Mouse (Mus musculus) testis, adult 2 months (tissue): Measurements from ENCODE around the gene Gm13271. TPM values are rescaled to one million over a fixed set of nuclear protein-coding genes. Genes with fewer than 3 reads are reported as not detected.
A peak's percentile ranks its signal among the peaks of the same experiment; 100 is the strongest.
"Not testable (repeated sequence)": the region's sequence is repeated elsewhere in the genome, so short reads cannot be mapped to it uniquely, and the experiment has no call there.

ENCODE experiments used
- H3K27ac ChIP-seq: fragments of 200-500 bp; 2 replicates; pipeline ENCODE4 v1.5.1; 2012; ENCODE audit warnings: low read depth, low read length; ENCODE audit not compliant: control insufficient read depth, insufficient read depth
- H3K27me3 ChIP-seq: fragments of 200-500 bp; 2 replicates; pipeline ENCODE4 v1.6.1; 2012; ENCODE audit warnings: mild to moderate bottlenecking, low read length, moderate library complexity; ENCODE audit not compliant: control insufficient read depth, insufficient read depth
- H3K36me3 ChIP-seq: fragments of 200-500 bp; 2 replicates; pipeline ENCODE4 v1.6.1; 2012; ENCODE audit warnings: mild to moderate bottlenecking, low read length; ENCODE audit not compliant: control insufficient read depth, insufficient read depth
- H3K4me1 ChIP-seq: fragments of 200-500 bp; 2 replicates; pipeline ENCODE4 v1.6.1; 2012; ENCODE audit warnings: low read length; ENCODE audit not compliant: control insufficient read depth, insufficient read depth
- H3K4me3 ChIP-seq: fragments of 200-500 bp; 2 replicates; pipeline ENCODE4 v1.5.1; 2012; ENCODE audit warnings: low read depth, mild to moderate bottlenecking, low read length, moderate library complexity, mixed read lengths; ENCODE audit not compliant: control insufficient read depth
- CTCF ChIP-seq: fragments of 200-500 bp; IDR thresholded peaks from 2 replicates; pipeline ENCODE4 v1.5.1; 2012; ENCODE audit warnings: low read depth, mild to moderate bottlenecking, inconsistent platforms, low read length, moderate library complexity; ENCODE audit not compliant: control insufficient read depth, insufficient read depth, insufficient replicate concordance
- polyA plus RNA-seq: library from polyadenylated mRNA; depleted of rRNA; stranded (reverse); fragments of >200 nt; gene quantifications from 2 replicates; pipeline ENCODE4 v1.2.3, GENCODE M21; 2012

The Gm13271 gene
- polyA plus RNA-seq, 1 experiment = not detected

GRCm38 (mm10) chr4:88779550-88779949, 24.9 kb downstream of the Gm13271 start, which contains the start of gene Gm13272:
Gm13272 (plus strand) TSS chr4:88779850.
- not testable (repeated sequence) for H3K4me1 ChIP-seq, H3K27me3 ChIP-seq, H3K36me3 ChIP-seq, H3K27ac ChIP-seq, H3K4me3 ChIP-seq

GRCm38 (mm10) chr4:88780320-88780719, 25.7 kb downstream of the Gm13271 start:
- not testable (repeated sequence) for H3K27ac ChIP-seq, H3K36me3 ChIP-seq, H3K4me1 ChIP-seq, H3K27me3 ChIP-seq, H3K4me3 ChIP-seq

GRCm38 (mm10) chr4:88781831-88782230, 27.2 kb downstream of the Gm13271 start, which contains the start of gene Ifnz:
Ifnz (plus strand) TSS chr4:88782131.
- not testable (repeated sequence) for H3K4me1 ChIP-seq, H3K4me3 ChIP-seq, H3K36me3 ChIP-seq, H3K27ac ChIP-seq, H3K27me3 ChIP-seq

GRCm38 (mm10) chr4:88782335-88782734, 27.7 kb downstream of the Gm13271 start:
- not testable (repeated sequence) for H3K36me3 ChIP-seq, H3K4me1 ChIP-seq, H3K27me3 ChIP-seq, H3K27ac ChIP-seq, H3K4me3 ChIP-seq

- H3K36me3 ChIP-seq, H3K4me3 ChIP-seq, H3K27ac ChIP-seq: not testable (repeated sequence)
These were observed 30.7 kb downstream of the Gm13271 start, which contains the start of gene Gm13276 for GRCm38 (mm10) chr4:88785409-88785808. Gm13276 (plus strand) TSS chr4:88785709.

GRCm38 (mm10) chr4:88788402-88788801, 33.7 kb downstream of the Gm13271 start, which contains the start of gene Gm13277:
Gm13277 (plus strand) TSS chr4:88788632.
- TF ChIP-seq CTCF = peak; percentile 27; the same call in 1 of the 2 replicates
- H3K36me3 ChIP-seq, H3K27me3 ChIP-seq, H3K4me1 ChIP-seq, H3K4me3 ChIP-seq, H3K27ac ChIP-seq: not testable (repeated sequence)

More at GRCm38 (mm10) chr4:88785409-88785808, 30.7 kb downstream of the Gm13271 start, which contains the start of gene Gm13276:
- H3K27me3 ChIP-seq, H3K4me1 ChIP-seq: not testable (repeated sequence)

GRCm38 (mm10) chr4:88791250-88791649, 36.6 kb downstream of the Gm13271 start, which contains the start of gene Gm13278:
Gm13278 (plus strand) TSS chr4:88791550.
- not testable (repeated sequence) for H3K27ac ChIP-seq, H3K4me1 ChIP-seq, H3K4me3 ChIP-seq, H3K27me3 ChIP-seq, H3K36me3 ChIP-seq

GRCm38 (mm10) chr4:88793936-88794675, 39.4 kb downstream of the Gm13271 start, which contains the start of gene Gm13275:
Gm13275 (plus strand) TSS chr4:88794487.
- not testable (repeated sequence) for H3K36me3 ChIP-seq, H3K27ac ChIP-seq, H3K4me3 ChIP-seq, H3K27me3 ChIP-seq, H3K4me1 ChIP-seq

- not testable (repeated sequence) for H3K4me1 ChIP-seq, H3K27ac ChIP-seq, H3K4me3 ChIP-seq, H3K36me3 ChIP-seq, H3K27me3 ChIP-seq
These were observed 42.4 kb downstream of the Gm13271 start, which contains the start of gene Gm13279 for GRCm38 (mm10) chr4:88797097-88797496. Gm13279 (plus strand) TSS chr4:88797397.

GRCm38 (mm10) chr4:88799365-88799764, 44.7 kb downstream of the Gm13271 start, which contains the start of gene Gm13285:
Gm13285 (plus strand) TSS chr4:88799665.
- H3K4me3 ChIP-seq, H3K27me3 ChIP-seq, H3K36me3 ChIP-seq, H3K4me1 ChIP-seq, H3K27ac ChIP-seq: not testable (repeated sequence)

GRCm38 (mm10) chr4:88802954-88803353, 48.3 kb downstream of the Gm13271 start, which contains the start of gene Gm13287:
Gm13287 (plus strand) TSS chr4:88803254.
- H3K4me1 ChIP-seq, H3K27me3 ChIP-seq, H3K4me3 ChIP-seq: not testable (repeated sequence)

More at GRCm38 (mm10) chr4:88802954-88803353, 48.3 kb downstream of the Gm13271 start, which contains the start of gene Gm13287:
- H3K27ac ChIP-seq, H3K36me3 ChIP-seq: not testable (repeated sequence)
